Mouse (Mus musculus) effector memory CD4-positive, alpha-beta T cell, adult 7 months (primary cell): ENCODE data around the gene Cap1. TPM values are rescaled to one million over a fixed set of nuclear protein-coding genes. Genes with fewer than 3 reads are reported as not detected.

ENCODE experiments used
- polyA plus RNA-seq: library from polyadenylated mRNA; unstranded; fragments of 100-300 nt; shearing (Covaris generic); gene quantifications from one replicate; pipeline ENCODE4 v1.2.1, GENCODE M21; 2017

Gene Cap1
- 84.7 TPM for polyA plus RNA-seq

DNA sequence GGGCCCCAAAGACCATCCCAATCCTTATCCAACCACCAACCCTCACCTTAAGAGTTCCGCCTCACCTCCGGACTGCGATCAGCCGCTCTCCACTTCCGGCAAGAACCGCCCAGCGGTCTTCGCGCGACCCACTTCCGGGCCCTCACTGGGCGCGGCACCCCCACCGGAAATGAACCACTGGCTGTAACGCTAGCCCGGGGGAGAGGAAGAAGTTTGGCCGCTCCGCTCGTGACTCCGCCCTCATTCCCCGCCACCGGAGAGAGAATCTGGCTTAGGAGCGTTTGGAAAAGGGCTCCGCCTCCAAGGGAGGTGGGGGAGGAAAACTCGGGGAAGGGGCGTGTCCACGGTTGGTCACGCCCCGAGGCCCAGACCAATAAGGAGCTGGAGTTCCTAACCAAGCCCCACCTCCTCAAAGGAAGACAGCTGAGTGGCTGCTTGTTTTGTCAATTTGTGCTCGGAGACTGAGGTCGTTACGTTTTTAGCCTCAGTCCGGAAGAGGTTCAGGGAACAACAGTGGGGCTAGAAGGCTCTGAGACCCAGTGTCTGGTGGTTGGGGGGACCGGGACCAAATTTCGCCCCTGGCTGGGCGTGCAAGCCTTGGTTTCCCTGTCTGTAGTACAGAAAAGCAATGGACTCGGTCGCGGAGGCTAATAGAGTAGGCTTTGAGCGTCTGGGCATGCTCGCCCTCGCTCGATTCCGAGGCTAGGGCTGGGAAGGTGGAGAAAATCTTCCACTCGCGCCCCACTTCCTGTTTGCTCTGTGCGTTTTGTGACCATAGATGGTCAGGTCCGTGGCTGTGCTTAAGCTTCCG is at the start of gene Cap1:
Cap1 (minus strand) TSS at position 289 of the 811 bp plus-strand sequence.

GRCm38 (mm10) chr4:122835530-122836402 is 50.1 kb downstream of the Cap1 start, which contains the start of gene Ppt1:
Gene Ppt1 (plus strand): TSS chr4:122836242.

Other genes with a start within 250 kb of the Cap1 start
- gene 9530002B09Rik, start 196.8 kb downstream of the Cap1 start, polyA plus RNA-seq, result not detected
- gene Ppt1, start 49.8 kb downstream of the Cap1 start, polyA plus RNA-seq, result 63.6 TPM
- gene Mfsd2a, start 75.1 kb upstream of the Cap1 start, polyA plus RNA-seq, result 5.4 TPM
- gene Mycl, start 109.6 kb upstream of the Cap1 start, polyA plus RNA-seq, result 0.56 TPM
- gene Trit1, start 130.5 kb upstream of the Cap1 start, polyA plus RNA-seq, result 22.5 TPM
- gene Bmp8b, start 219.1 kb upstream of the Cap1 start, polyA plus RNA-seq, result not detected
- not detected for gene Oxct2b, start 230.2 kb upstream of the Cap1 start, polyA plus RNA-seq